ENCODE assay signal across 11 mouse cellular contexts in the genomic region with DNA sequence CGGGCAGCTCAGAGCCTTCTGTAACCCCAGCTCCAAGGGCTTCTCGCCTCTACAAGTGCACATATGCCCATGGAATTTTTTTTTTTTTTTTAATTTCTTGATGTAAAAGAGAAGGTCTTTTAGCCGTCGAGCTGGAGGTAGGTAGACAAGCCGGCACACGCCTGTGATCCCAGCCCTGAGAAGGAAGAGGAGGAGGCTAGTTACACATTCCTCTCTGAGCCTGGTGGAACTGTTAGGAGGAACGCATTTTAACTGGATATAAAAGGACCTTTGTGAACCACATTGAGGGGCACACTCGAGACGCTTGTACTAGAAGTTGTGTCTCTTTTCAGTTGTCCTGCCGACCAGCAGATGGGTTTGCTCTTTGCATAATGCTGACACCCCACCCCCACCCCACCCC. TPM values are rescaled to one million over a fixed set of nuclear protein-coding genes. Genes with fewer than 3 reads are reported as not detected.
DNase-seq lines count a peak whose midpoint lies in the region; ATAC-seq and TF ChIP-seq lines count a peak whose summit lies in the region.
"Had no signal": no experiment of that assay in that cellular context is flagged by ENCODE, and none has a peak within 500 bp of the region (broad histone marks: within the 10 kb centered on the region; RNA-seq: fewer than 3 reads in every experiment).

No protein-coding gene starts in this region.

- 62% methylated on average over 10 of the region's 10 CpGs for WGBS in heart, embryonic 11.5 days (ENCODE audit: insufficient replicate concordance)
- WGBS in midbrain, embryonic 13.5 days = 42% methylated on average over 10 of the region's 10 CpGs
- 63% methylated on average over 10 of the region's 10 CpGs for WGBS in midbrain, embryonic 11.5 days
- WGBS in hindbrain, embryonic 13.5 days = 36% methylated on average over 10 of the region's 10 CpGs
- WGBS in stomach, postnatal 0 days = 51% methylated on average over 10 of the region's 10 CpGs

- no peaks in the 10 kb centered on the region for H3K9me3 ChIP-seq in heart, embryonic 11.5 days (replicated peaks; ENCODE audit: control insufficient read depth, low read length)
- H3K9me3 ChIP-seq in midbrain, embryonic 13.5 days = no peaks in the 10 kb centered on the region
- no peaks in the 10 kb centered on the region for H3K9me3 ChIP-seq in midbrain, embryonic 11.5 days (ENCODE audit: control insufficient read depth, low read length)
- H3K9me3 ChIP-seq in hindbrain, embryonic 13.5 days = no peaks in the 10 kb centered on the region
- H3K9me3 ChIP-seq in stomach, postnatal 0 days (ENCODE audit: control insufficient read depth, low read length) = no peaks in the 10 kb centered on the region

- no peak overlapping the region for H3K27ac ChIP-seq in heart, embryonic 11.5 days (ENCODE audit: low read depth, low read length)
- peak overlapping the region; percentile 35 for H3K27ac ChIP-seq in midbrain, embryonic 13.5 days
- H3K27ac ChIP-seq in midbrain, embryonic 11.5 days (ENCODE audit: low read depth, low read length) = no peak overlapping the region; the same call in 1 of the 2 replicates
- H3K27ac ChIP-seq in hindbrain, embryonic 13.5 days = peak overlapping the region; percentile 60
- H3K27ac ChIP-seq in stomach, postnatal 0 days (replicated peaks) = peak overlapping the region; percentile 71

- no peak for TF ChIP-seq EP300 in stomach, postnatal 0 days (optimal IDR thresholded peaks at IDR 0.05)

- H3K27me3 ChIP-seq in heart, embryonic 11.5 days (ENCODE audit: control insufficient read depth, insufficient read depth, low read length) = no peaks in the 10 kb centered on the region
- H3K27me3 ChIP-seq in midbrain, embryonic 13.5 days = peaks cover 12% of the 10 kb centered on the region; the same call in 1 of the 2 replicates
- H3K27me3 ChIP-seq in midbrain, embryonic 11.5 days (ENCODE audit: control insufficient read depth, insufficient read depth, low read length) = no peaks in the 10 kb centered on the region
- peaks cover 27% of the 10 kb centered on the region for H3K27me3 ChIP-seq in hindbrain, embryonic 13.5 days
- no peaks in the 10 kb centered on the region for H3K27me3 ChIP-seq in stomach, postnatal 0 days (ENCODE audit: control insufficient read depth, insufficient read depth, low read length)

- intact Hi-C loops in heart, postnatal 36 days (cut with DNase I) = no loop called here

- no peak overlapping the region for H3K9ac ChIP-seq in heart, embryonic 11.5 days (ENCODE audit: low read depth, low read length)
- H3K9ac ChIP-seq in midbrain, embryonic 13.5 days (replicated peaks) = no peak overlapping the region
- no peak overlapping the region for H3K9ac ChIP-seq in midbrain, embryonic 11.5 days (ENCODE audit: low read length)
- H3K9ac ChIP-seq in hindbrain, embryonic 13.5 days = no peak overlapping the region
- H3K9ac ChIP-seq in stomach, postnatal 0 days (ENCODE audit: low read length) = no peak overlapping the region

- no peak for DNase-seq in heart, postnatal 36 days
- no peak for DNase-seq in midbrain, embryonic 11.5 days (ENCODE audit: low spot score, missing footprints)
- DNase-seq in stomach, postnatal 0 days (ENCODE audit: low spot score) = no peak
- no peak for DNase-seq in layer of hippocampus, adult 9-11 months
- DNase-seq: B cell, adult 2 months; gastrocnemius, postnatal 10 days; heart, postnatal 10 days had no signal

- no peak for ATAC-seq in heart, embryonic 11.5 days (replicated peaks; ENCODE audit: insufficient number of reproducible peaks, low FRiP score, low TSS enrichment)
- no peak for ATAC-seq in midbrain, embryonic 13.5 days
- ATAC-seq in midbrain, embryonic 11.5 days (ENCODE audit: low FRiP score) = no peak
- no peak for ATAC-seq in hindbrain, embryonic 13.5 days (ENCODE audit: low FRiP score)
- no peak for ATAC-seq in stomach, postnatal 0 days (ENCODE audit: low FRiP score, low TSS enrichment)
- ATAC-seq in erythroid progenitor cell, adult 5-6 weeks (replicated peaks; ENCODE audit: low FRiP score, poor library complexity, severe bottlenecking) = no peak

- no peak overlapping the region for H3K4me3 ChIP-seq in heart, embryonic 11.5 days (ENCODE audit: low read depth, low read length)
- no peak overlapping the region for H3K4me3 ChIP-seq in midbrain, embryonic 13.5 days (replicated peaks)
- H3K4me3 ChIP-seq in midbrain, embryonic 11.5 days (ENCODE audit: low read depth, low read length) = no peak overlapping the region
- no peak overlapping the region for H3K4me3 ChIP-seq in hindbrain, embryonic 13.5 days
- H3K4me3 ChIP-seq in stomach, postnatal 0 days (ENCODE audit: low read depth, low read length) = no peak overlapping the region

- H3K4me2 ChIP-seq in heart, embryonic 11.5 days = 0 out of 2 replicates have a peak overlapping the region, but pooled peaks have one; percentile 11
- 0 out of 2 replicates have a peak overlapping the region, but pooled peaks have one; percentile 6 for H3K4me2 ChIP-seq in midbrain, embryonic 13.5 days (replicated peaks)
- H3K4me2 ChIP-seq in midbrain, embryonic 11.5 days = no peak overlapping the region
- no peak overlapping the region for H3K4me2 ChIP-seq in hindbrain, embryonic 13.5 days
- H3K4me2 ChIP-seq in stomach, postnatal 0 days (replicated peaks; ENCODE audit: low read depth) = 0 out of 2 replicates have a peak overlapping the region, but pooled peaks have one; percentile 9

- peaks cover 30% of the 10 kb centered on the region for H3K4me1 ChIP-seq in heart, embryonic 11.5 days (ENCODE audit: control insufficient read depth, insufficient read depth, low read length)
- peaks cover 83% of the 10 kb centered on the region for H3K4me1 ChIP-seq in midbrain, embryonic 13.5 days (replicated peaks)
- peaks cover 33% of the 10 kb centered on the region for H3K4me1 ChIP-seq in midbrain, embryonic 11.5 days (ENCODE audit: control insufficient read depth, insufficient read depth, low read length)
- peaks cover 80% of the 10 kb centered on the region for H3K4me1 ChIP-seq in hindbrain, embryonic 13.5 days (replicated peaks)
- H3K4me1 ChIP-seq in stomach, postnatal 0 days (replicated peaks; ENCODE audit: control insufficient read depth, insufficient read depth) = peaks cover 22% of the 10 kb centered on the region

- H3K36me3 ChIP-seq in heart, embryonic 11.5 days (ENCODE audit: control insufficient read depth, insufficient read depth, low read length) = peaks cover 8% of the 10 kb centered on the region
- peaks cover 11% of the 10 kb centered on the region; the same call in 1 of the 2 replicates for H3K36me3 ChIP-seq in midbrain, embryonic 13.5 days
- H3K36me3 ChIP-seq in midbrain, embryonic 11.5 days (ENCODE audit: control insufficient read depth, insufficient read depth, low read length) = peaks cover 13% of the 10 kb centered on the region; the same call in 1 of the 2 replicates
- no peaks in the 10 kb centered on the region; the same call in none of the 2 replicates for H3K36me3 ChIP-seq in hindbrain, embryonic 13.5 days
- H3K36me3 ChIP-seq in stomach, postnatal 0 days (ENCODE audit: control insufficient read depth, insufficient read depth, low read length) = no peaks in the 10 kb centered on the region

- TF ChIP-seq CTCF in stomach, postnatal 0 days (IDR thresholded peaks at IDR 0.05; ENCODE audit: low read depth) = no peak

RNA-seq across cellular contexts. Expression of a gene that starts 4.9 kb away (rescaled TPM):
- 42.7 and 44.1 TPM in 2 replicates for polyA plus RNA-seq in heart, embryonic 11.5 days (2014; fragmentation: Nextera tagmentation; extraction: Ambion mirVana)
- under 1 TPM; 0.51 to 0.72 TPM for total RNA-seq in heart, postnatal 36 days (2021)
- 35.2 and 44.5 TPM in 2 replicates for polyA plus RNA-seq in midbrain, embryonic 13.5 days (2015; fragmentation: Nextera tagmentation; extraction: Ambion mirVana)
- 81.2 and 88.6 TPM in 2 replicates for polyA plus RNA-seq in midbrain, embryonic 11.5 days (2014; fragmentation: Nextera tagmentation; extraction: Ambion mirVana)
- polyA plus RNA-seq in hindbrain, embryonic 13.5 days (2015; fragmentation: Nextera tagmentation; extraction: Ambion mirVana) = 25.7 and 28.6 TPM in 2 replicates
- 11.9 and 13.3 TPM in 2 replicates for polyA plus RNA-seq in stomach, postnatal 0 days (2015; fragmentation: Nextera tagmentation; extraction: Ambion mirVana)
- 2.2 and 3.8 TPM in 2 replicates for total RNA-seq in erythroid progenitor cell, adult 5-6 weeks (2015; ENCODE audit: low replicate concordance)
- 1.9 and 18.2 TPM in 2 replicates for total RNA-seq in erythroid progenitor cell, adult 5-6 weeks (2017; ENCODE audit: low replicate concordance)

RNA-seq across cellular contexts. Expression of a gene that starts 13.0 kb away (rescaled TPM):
- 4.1 and 4.6 TPM in 2 replicates for polyA plus RNA-seq in heart, embryonic 11.5 days (2014; fragmentation: Nextera tagmentation; extraction: Ambion mirVana)
- 1 to 10 TPM in 1 of 2 experiments, under 1 TPM in 1; 0.65 to 1.1 TPM for total RNA-seq in heart, postnatal 36 days (2021)
- polyA plus RNA-seq in midbrain, embryonic 13.5 days (2015; fragmentation: Nextera tagmentation; extraction: Ambion mirVana) = 13.0 and 15.4 TPM in 2 replicates
- polyA plus RNA-seq in midbrain, embryonic 11.5 days (2014; fragmentation: Nextera tagmentation; extraction: Ambion mirVana) = 4.7 TPM in 2 replicates
- polyA plus RNA-seq in hindbrain, embryonic 13.5 days (2015; fragmentation: Nextera tagmentation; extraction: Ambion mirVana) = 12.0 and 12.6 TPM in 2 replicates
- 2.4 and 2.7 TPM in 2 replicates for polyA plus RNA-seq in stomach, postnatal 0 days (2015; fragmentation: Nextera tagmentation; extraction: Ambion mirVana)
- total RNA-seq in erythroid progenitor cell, adult 5-6 weeks (2015; ENCODE audit: low replicate concordance) = 3.2 TPM in 1 of 2 replicates, not detected in the other
- 3.9 and 4.0 TPM in 2 replicates for total RNA-seq in erythroid progenitor cell, adult 5-6 weeks (2017; ENCODE audit: low replicate concordance)

RNA-seq across cellular contexts. Expression of a gene that starts 18.2 kb away (rescaled TPM):
- polyA plus RNA-seq in heart, embryonic 11.5 days (2014; fragmentation: Nextera tagmentation; extraction: Ambion mirVana) = 191 TPM in 2 replicates
- total RNA-seq in heart, postnatal 36 days (2021) = 100 to 1,000 TPM; 114 to 123 TPM
- 143 and 158 TPM in 2 replicates for polyA plus RNA-seq in midbrain, embryonic 13.5 days (2015; fragmentation: Nextera tagmentation; extraction: Ambion mirVana)
- polyA plus RNA-seq in midbrain, embryonic 11.5 days (2014; fragmentation: Nextera tagmentation; extraction: Ambion mirVana) = 196 and 205 TPM in 2 replicates
- 152 and 155 TPM in 2 replicates for polyA plus RNA-seq in hindbrain, embryonic 13.5 days (2015; fragmentation: Nextera tagmentation; extraction: Ambion mirVana)
- 221 and 227 TPM in 2 replicates for polyA plus RNA-seq in stomach, postnatal 0 days (2015; fragmentation: Nextera tagmentation; extraction: Ambion mirVana)
- total RNA-seq in erythroid progenitor cell, adult 5-6 weeks (2015; ENCODE audit: low replicate concordance) = 62.7 and 85.9 TPM in 2 replicates
- 28.8 and 48.1 TPM in 2 replicates for total RNA-seq in erythroid progenitor cell, adult 5-6 weeks (2017; ENCODE audit: low replicate concordance)

RNA-seq across cellular contexts. Expression of a gene that starts 42.3 kb away (rescaled TPM):
- polyA plus RNA-seq in heart, embryonic 11.5 days (2014; fragmentation: Nextera tagmentation; extraction: Ambion mirVana) = 1.0 and 1.1 TPM in 2 replicates
- not detected for total RNA-seq in heart, postnatal 36 days (2021)
- polyA plus RNA-seq in midbrain, embryonic 13.5 days (2015; fragmentation: Nextera tagmentation; extraction: Ambion mirVana) = 0.15 and 0.27 TPM in 2 replicates
- 0.36 and 0.56 TPM in 2 replicates for polyA plus RNA-seq in midbrain, embryonic 11.5 days (2014; fragmentation: Nextera tagmentation; extraction: Ambion mirVana)
- polyA plus RNA-seq in hindbrain, embryonic 13.5 days (2015; fragmentation: Nextera tagmentation; extraction: Ambion mirVana) = 0.28 and 0.31 TPM in 2 replicates
- 0.10 and 0.17 TPM in 2 replicates for polyA plus RNA-seq in stomach, postnatal 0 days (2015; fragmentation: Nextera tagmentation; extraction: Ambion mirVana)
- 0.72 TPM in 1 of 2 replicates, not detected in the other for total RNA-seq in erythroid progenitor cell, adult 5-6 weeks (2015; ENCODE audit: low replicate concordance)
- 0.26 and 0.68 TPM in 2 replicates for total RNA-seq in erythroid progenitor cell, adult 5-6 weeks (2017; ENCODE audit: low replicate concordance)
- total RNA-seq: gastrocnemius, postnatal 10 days had no signal

Comparison
In these comparisons a context has a peak if more than half of its experiments do, and no peak if none do; other contexts are left out.
1. H3K27ac ChIP-seq: peak in midbrain, embryonic 13.5 days (single experiment), hindbrain, embryonic 13.5 days (single experiment) and stomach, postnatal 0 days (single experiment); none in heart, embryonic 11.5 days (single experiment) and midbrain, embryonic 11.5 days (single experiment).
2. H3K4me2 ChIP-seq: peak in heart, embryonic 11.5 days (single experiment), midbrain, embryonic 13.5 days (single experiment) and stomach, postnatal 0 days (single experiment); none in midbrain, embryonic 11.5 days (single experiment) and hindbrain, embryonic 13.5 days (single experiment).